Mouse (Mus musculus) G1E (cell line): ENCODE results near the gene Stx4a. TPM values are rescaled to one million over a fixed set of nuclear protein-coding genes. Genes with fewer than 3 reads are reported as not detected.
A peak's percentile ranks its signal among the peaks of the same experiment; 100 is the strongest.
"Not testable (repeated sequence)": the region's sequence is repeated elsewhere in the genome, so short reads cannot be mapped to it uniquely, and the experiment has no call there.

Source experiments
- ATAC-seq: 2 replicates; pipeline ENCODE4 v1.8.0; 2016; ENCODE audit warnings: mild to moderate bottlenecking; ENCODE audit not compliant: insufficient number of reproducible peaks, poor library complexity, low FRiP score, severe bottlenecking; ENCODE audit errors: extremely low read depth
- DNase-seq: peaks from one replicate; pipeline ENCODE4 v3.0.0; 2012; ENCODE audit warnings: low spot score
- H3K27me3 ChIP-seq: 2 replicates; pipeline ENCODE4 v1.6.1; 2012; ENCODE audit warnings: mild to moderate bottlenecking, low read length, inconsistent platforms; ENCODE audit not compliant: insufficient read depth
- H3K36me3 ChIP-seq: replicated peaks from 2 replicates; pipeline ENCODE3; 2012; ENCODE audit warnings: mild to moderate bottlenecking, inconsistent platforms
- H3K4me1 ChIP-seq: 2 replicates; pipeline ENCODE4 v1.6.1; 2012; ENCODE audit warnings: low read depth, low read length, inconsistent platforms, mixed read lengths; ENCODE audit not compliant: insufficient read depth
- H3K4me3 ChIP-seq: 2 replicates; pipeline ENCODE4 v1.5.1; 2012; ENCODE audit warnings: low read depth, mild to moderate bottlenecking, inconsistent platforms, low read length, moderate library complexity, mixed read lengths
- H3K9me3 ChIP-seq: replicated peaks from 2 replicates; pipeline ENCODE4 v1.6.1; 2012; ENCODE audit warnings: inconsistent platforms
- CTCF ChIP-seq: IDR thresholded peaks from 2 replicates; pipeline ENCODE4 v1.5.1; 2012; ENCODE audit warnings: low read depth, low read length, inconsistent platforms, mixed read lengths
- GATA1 ChIP-seq: IDR thresholded peaks from 2 replicates; pipeline ENCODE4 v1.6.1; 2012; ENCODE audit warnings: borderline replicate concordance, low read length, inconsistent platforms, mixed read lengths
- GATA2 ChIP-seq: IDR thresholded peaks from 2 replicates; pipeline ENCODE4 v1.6.1; 2012; ENCODE audit warnings: low read depth, low read length, inconsistent platforms, borderline replicate concordance
- POLR2AphosphoS5 ChIP-seq: IDR thresholded peaks from 2 replicates; pipeline ENCODE4 v1.6.1; 2012; ENCODE audit warnings: low read depth, low read length, inconsistent platforms; ENCODE audit not compliant: insufficient replicate concordance
- TAL1 ChIP-seq: conservative IDR thresholded peaks from 2 replicates; pipeline ENCODE4 v1.6.1; 2012; ENCODE audit warnings: low read depth, low read length, inconsistent platforms, mixed read lengths
- polyA plus RNA-seq: library from polyadenylated mRNA; stranded (reverse); fragments of >175 nt; gene quantifications from 2 replicates; pipeline ENCODE4 v1.2.3, GENCODE M21; 2012
- total RNA-seq, 2 experiments: library from RNA; stranded (forward) in 1 of 2; stranded (reverse) in 1 of 2; fragments of 200-1000 nt in 1 of 2; fragments of >200 nt in 1 of 2; fragmentation: Nextera tagmentation in 1 of 2; gene quantifications; 2 replicates each; pipeline ENCODE4 v1.2.3; 2014 to 2017

Gene Stx4a
- total and polyA plus RNA-seq, 3 experiments: 36.0 to 69.9 (median 55.7) TPM

DNA sequence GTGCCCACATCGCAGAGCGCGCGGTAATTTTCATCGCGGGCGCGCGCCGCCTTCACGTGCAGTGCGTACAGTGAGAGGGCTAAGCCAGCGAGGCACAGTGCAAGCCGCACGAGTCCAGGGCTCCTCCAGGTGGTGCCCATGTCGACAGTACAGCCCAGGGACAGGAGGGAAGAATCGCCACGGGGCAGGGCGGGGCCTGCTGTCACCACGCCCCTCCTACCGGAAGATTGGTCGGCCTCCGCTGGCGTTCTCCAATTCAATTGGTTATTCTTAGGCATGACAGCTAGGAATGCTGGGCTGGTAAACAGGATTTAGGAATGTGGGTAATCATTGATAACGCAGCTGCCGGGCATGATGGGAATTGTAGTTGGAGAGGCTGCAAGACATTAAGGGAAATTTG, 71.3 kb downstream of the Stx4a start, which contains the start of the genes Gm21974 and Vkorc1:
Gene Gm21974, minus strand, starts transcription at position 13 of the 400 bp plus-strand sequence.
Gene Vkorc1, minus strand, starts transcription at position 176 of the 400 bp plus-strand sequence.
- H3K9me3 ChIP-seq: no peaks in the 10 kb centered on the region
- no peak for TF ChIP-seq GATA2
- no peak for TF ChIP-seq GATA1
- no peak for TF ChIP-seq TAL1
- TF ChIP-seq POLR2AphosphoS5: no peak
- no peak for TF ChIP-seq CTCF
- peak; percentile 98 for ATAC-seq
- peak; percentile 95 for DNase-seq
- H3K4me3 ChIP-seq: peak within 1 kb of the TSS; percentile 78
- no peaks in the 10 kb centered on the region for H3K27me3 ChIP-seq
- peaks cover 40% of the 10 kb centered on the region for H3K36me3 ChIP-seq
- peaks cover 54% of the 10 kb centered on the region for H3K4me1 ChIP-seq

DNA sequence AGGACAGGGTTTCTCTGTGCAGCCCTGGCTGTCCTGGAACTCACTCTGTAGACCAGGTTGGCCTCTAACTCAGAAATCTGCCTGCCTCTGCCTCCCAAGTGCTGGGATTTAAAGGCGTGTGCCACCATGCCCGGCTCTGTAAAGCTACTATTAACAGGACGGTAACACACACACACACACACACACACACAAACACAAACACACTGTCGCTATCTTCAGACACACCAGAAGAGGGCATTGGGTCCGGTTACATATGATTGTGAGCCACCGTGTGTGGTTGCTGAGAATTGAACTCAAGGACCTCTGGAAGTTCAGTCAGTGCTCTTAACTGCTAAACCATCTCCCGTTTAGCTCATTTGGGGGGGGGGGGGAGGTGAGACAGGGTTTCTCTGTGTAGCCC, 71.8 kb downstream of the Stx4a start:
- Histone ChIP-seq H3K4me1 (peaks cover 59% of the 10 kb centered on the region), H3K36me3 (peaks cover 36% of the 10 kb centered on the region), H3K4me3 (peak overlapping the region; percentile 78; the same call in 1 of the 2 replicates)
- H3K27me3 ChIP-seq, ATAC-seq, H3K9me3 ChIP-seq, DNase-seq: not testable (repeated sequence)

DNA sequence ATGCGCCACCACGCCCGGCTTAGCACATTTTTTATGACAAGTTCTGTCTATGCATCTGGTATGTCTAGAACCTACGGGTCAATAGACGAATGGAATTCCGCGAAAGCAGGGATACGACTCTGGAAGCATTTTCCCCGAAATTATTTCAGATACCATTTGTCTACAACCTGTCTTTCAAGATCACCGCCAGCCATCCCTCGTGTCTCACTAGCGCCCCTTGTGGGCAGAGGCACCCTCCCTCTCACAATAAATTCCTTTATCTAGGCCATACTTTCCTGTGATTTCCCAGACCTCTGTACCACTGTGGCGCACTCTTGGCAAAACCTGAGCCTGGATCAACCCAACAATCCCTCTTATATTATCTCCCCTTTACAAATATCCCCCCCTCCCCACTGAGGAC, 72.3 kb downstream of the Stx4a start:
- TF ChIP-seq GATA1 (no peak), CTCF (peak; percentile 77)
- Histone ChIP-seq H3K4me1 (peaks cover 59% of the 10 kb centered on the region), H3K9me3 (no peaks in the 10 kb centered on the region), H3K4me3 (no peak overlapping the region; the same call in 1 of the 2 replicates), H3K36me3 (peaks cover 31% of the 10 kb centered on the region), H3K27me3 (no peaks in the 10 kb centered on the region)
- DNase-seq (peak; percentile 50), ATAC-seq (no peak)

DNA sequence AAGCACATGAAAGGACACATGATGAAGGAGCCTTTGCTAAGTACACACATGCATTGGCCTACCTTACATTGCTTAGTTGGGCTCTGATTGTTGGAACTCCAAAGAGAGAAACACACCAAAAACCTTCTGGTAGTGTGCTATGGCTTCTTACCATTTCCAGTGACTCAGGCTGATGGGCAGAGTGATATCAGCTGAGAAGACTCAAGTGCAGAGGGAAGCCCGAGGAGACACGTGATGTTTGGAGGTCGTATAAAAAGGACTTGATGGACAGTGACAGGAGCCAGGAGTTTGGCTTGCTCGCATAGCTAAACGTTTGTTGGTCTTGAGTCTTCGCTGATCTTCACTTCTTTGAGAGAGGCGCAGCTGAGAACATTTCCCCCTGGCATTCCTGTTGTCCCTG, 73.4 kb downstream of the Stx4a start:
- peaks cover 19% of the 10 kb centered on the region for H3K36me3 ChIP-seq
- H3K9me3 ChIP-seq: no peaks in the 10 kb centered on the region
- no peak for DNase-seq
- no peak for ATAC-seq
- TF ChIP-seq GATA1 (no peak), POLR2AphosphoS5 (no peak), CTCF (no peak), TAL1 (no peak), GATA2 (no peak)
- peaks cover 59% of the 10 kb centered on the region for H3K4me1 ChIP-seq
- H3K4me3 ChIP-seq: no peak overlapping the region
- H3K27me3 ChIP-seq: no peaks in the 10 kb centered on the region

DNA sequence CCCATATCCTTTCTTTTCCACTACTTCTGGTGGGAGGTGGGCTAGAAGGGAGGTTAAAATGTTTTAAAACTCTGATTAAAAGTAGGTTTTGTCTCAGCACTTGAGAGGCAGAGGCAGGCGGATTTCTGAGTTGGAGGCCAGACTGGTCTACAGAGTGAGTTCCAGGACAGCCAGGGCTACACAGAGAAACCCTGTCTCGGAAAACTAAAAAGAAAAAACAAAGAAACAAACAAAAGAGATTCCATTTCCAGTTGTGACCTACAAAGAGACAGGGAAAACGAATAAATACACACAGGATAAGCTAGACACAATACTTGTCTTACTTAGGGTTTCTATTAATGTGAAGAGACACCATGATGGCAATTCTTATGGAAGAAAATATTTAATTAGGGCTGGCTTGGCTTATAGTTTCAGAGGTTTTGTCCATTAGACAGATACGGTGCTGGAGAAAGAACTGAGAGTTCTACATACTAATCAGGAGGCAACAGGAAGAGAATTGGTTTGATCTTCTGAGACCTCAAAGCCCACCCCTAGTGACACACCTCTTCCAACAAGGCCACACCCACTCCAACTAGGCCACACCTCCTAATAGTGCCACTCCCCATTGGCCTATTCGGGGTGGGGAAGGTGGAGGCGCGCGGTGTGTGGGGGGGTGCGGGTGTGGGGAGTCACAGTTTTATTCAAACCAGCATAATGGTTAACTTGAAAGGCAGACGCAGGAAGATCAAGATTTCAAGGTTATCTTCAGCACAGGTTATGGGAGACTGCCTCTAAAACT, 74.3 kb downstream of the Stx4a start:
- Histone ChIP-seq H3K4me1 (peaks cover 59% of the 10 kb centered on the region), H3K27me3 (no peaks in the 10 kb centered on the region), H3K36me3 (peaks cover 11% of the 10 kb centered on the region), H3K9me3 (no peaks in the 10 kb centered on the region), H3K4me3 (no peak overlapping the region; the same call in 1 of the 2 replicates)
- DNase-seq (no peak), ATAC-seq (no peak)
- TF ChIP-seq GATA2 (no peak), TAL1 (no peak), POLR2AphosphoS5 (no peak), GATA1 (no peak), CTCF (no peak)

Other genes with a start within 250 kb of the Stx4a start
Only the 20 nearest of the 26 such genes appear.
- gene Bcl7c, start 115.4 kb upstream of the Stx4a start, total RNA-seq (2014; fragmentation: Nextera tagmentation): 18.1 and 38.7 TPM in 2 replicates
- gene Bcl7c, start 115.4 kb upstream of the Stx4a start, total RNA-seq (2017): 28.2 and 36.8 TPM in 2 replicates
- 330 and 397 TPM in 2 replicates for gene Bcl7c, start 115.4 kb upstream of the Stx4a start, polyA plus RNA-seq
- 5.3 and 9.6 TPM in 2 replicates for gene Ctf1, start 111.6 kb upstream of the Stx4a start, total RNA-seq (2014; fragmentation: Nextera tagmentation)
- 0.41 and 2.3 TPM in 2 replicates for gene Ctf1, start 111.6 kb upstream of the Stx4a start, total RNA-seq (2017)
- gene Ctf1, start 111.6 kb upstream of the Stx4a start, polyA plus RNA-seq: 1.7 and 2.2 TPM in 2 replicates
- not detected in 2 replicates for gene Ctf2, start 92.1 kb upstream of the Stx4a start, total RNA-seq (2014; fragmentation: Nextera tagmentation)
- gene Ctf2, start 92.1 kb upstream of the Stx4a start, total RNA-seq (2017): 0.16 TPM in 1 of 2 replicates, not detected in the other
- gene Ctf2, start 92.1 kb upstream of the Stx4a start, polyA plus RNA-seq: not detected in 2 replicates
- gene Fbxl19, start 79.8 kb upstream of the Stx4a start, total RNA-seq (2014; fragmentation: Nextera tagmentation): 6.4 and 6.9 TPM in 2 replicates
- 15.1 and 18.8 TPM in 2 replicates for gene Fbxl19, start 79.8 kb upstream of the Stx4a start, total RNA-seq (2017)
- 54.4 and 58.5 TPM in 2 replicates for gene Fbxl19, start 79.8 kb upstream of the Stx4a start, polyA plus RNA-seq
- gene Orai3, start 54.5 kb upstream of the Stx4a start, total RNA-seq (2014; fragmentation: Nextera tagmentation): 27.4 and 27.7 TPM in 2 replicates
- gene Orai3, start 54.5 kb upstream of the Stx4a start, total RNA-seq (2017): 47.1 and 53.8 TPM in 2 replicates
- gene Orai3, start 54.5 kb upstream of the Stx4a start, polyA plus RNA-seq: 30.2 and 43.1 TPM in 2 replicates
- 104 and 115 TPM in 2 replicates for gene Setd1a, start 47.6 kb upstream of the Stx4a start, total RNA-seq (2014; fragmentation: Nextera tagmentation)
- gene Setd1a, start 47.6 kb upstream of the Stx4a start, total RNA-seq (2017): 9.1 and 10.0 TPM in 2 replicates
- gene Setd1a, start 47.6 kb upstream of the Stx4a start, polyA plus RNA-seq: 103 and 118 TPM in 2 replicates
- 4.7 and 8.4 TPM in 2 replicates for gene Gm49388, start 38.7 kb upstream of the Stx4a start, total RNA-seq (2014; fragmentation: Nextera tagmentation)
- 0.23 TPM in 1 of 2 replicates, not detected in the other for gene Gm49388, start 38.7 kb upstream of the Stx4a start, total RNA-seq (2017)
- 0.12 and 1.1 TPM in 2 replicates for gene Gm49388, start 38.7 kb upstream of the Stx4a start, polyA plus RNA-seq
- gene Hsd3b7, start 23.7 kb upstream of the Stx4a start, total RNA-seq (2014; fragmentation: Nextera tagmentation): 11.2 and 17.2 TPM in 2 replicates
- gene Hsd3b7, start 23.7 kb upstream of the Stx4a start, total RNA-seq (2017): 42.3 and 52.1 TPM in 2 replicates
- gene Hsd3b7, start 23.7 kb upstream of the Stx4a start, polyA plus RNA-seq: 10.6 and 19.7 TPM in 2 replicates
- 0.15 and 0.24 TPM in 2 replicates for gene Stx1b, start 255 bp downstream of the Stx4a start, total RNA-seq (2014; fragmentation: Nextera tagmentation)
- gene Stx1b, start 255 bp downstream of the Stx4a start, total RNA-seq (2017): 0.06 and 0.16 TPM in 2 replicates
- 0.02 and 0.10 TPM in 2 replicates for gene Stx1b, start 255 bp downstream of the Stx4a start, polyA plus RNA-seq
- 46.8 and 58.5 TPM in 2 replicates for gene Zfp646, start 51.9 kb downstream of the Stx4a start, total RNA-seq (2014; fragmentation: Nextera tagmentation)
- 42.1 and 45.0 TPM in 2 replicates for gene Zfp646, start 51.9 kb downstream of the Stx4a start, total RNA-seq (2017)
- gene Zfp646, start 51.9 kb downstream of the Stx4a start, polyA plus RNA-seq: 27.9 and 36.7 TPM in 2 replicates
- gene Zfp668, start 52.5 kb downstream of the Stx4a start, total RNA-seq (2014; fragmentation: Nextera tagmentation): 9.2 and 14.9 TPM in 2 replicates
- 4.2 and 5.7 TPM in 2 replicates for gene Zfp668, start 52.5 kb downstream of the Stx4a start, total RNA-seq (2017)
- 33.9 and 39.5 TPM in 2 replicates for gene Zfp668, start 52.5 kb downstream of the Stx4a start, polyA plus RNA-seq
- gene Prss53, start 66.7 kb downstream of the Stx4a start, total RNA-seq (2014; fragmentation: Nextera tagmentation): 0.58 TPM in 1 of 2 replicates, not detected in the other
- 0.29 and 0.38 TPM in 2 replicates for gene Prss53, start 66.7 kb downstream of the Stx4a start, total RNA-seq (2017)
- gene Prss53, start 66.7 kb downstream of the Stx4a start, polyA plus RNA-seq: 0.76 and 0.80 TPM in 2 replicates
- not detected in 2 replicates for gene Gm21974, start 71.2 kb downstream of the Stx4a start, total RNA-seq (2014; fragmentation: Nextera tagmentation)
- not detected in 2 replicates for gene Gm21974, start 71.2 kb downstream of the Stx4a start, total RNA-seq (2017)
- gene Gm21974, start 71.2 kb downstream of the Stx4a start, polyA plus RNA-seq: not detected in 2 replicates
- 53.0 and 68.8 TPM in 2 replicates for gene Vkorc1, start 71.3 kb downstream of the Stx4a start, total RNA-seq (2014; fragmentation: Nextera tagmentation)
- gene Vkorc1, start 71.3 kb downstream of the Stx4a start, total RNA-seq (2017): 8.9 and 11.0 TPM in 2 replicates
- 12.6 and 16.7 TPM in 2 replicates for gene Vkorc1, start 71.3 kb downstream of the Stx4a start, polyA plus RNA-seq
- gene Bckdk, start 79.8 kb downstream of the Stx4a start, total RNA-seq (2014; fragmentation: Nextera tagmentation): 73.4 and 80.0 TPM in 2 replicates
- gene Bckdk, start 79.8 kb downstream of the Stx4a start, total RNA-seq (2017): 40.4 and 49.2 TPM in 2 replicates
- 114 and 134 TPM in 2 replicates for gene Bckdk, start 79.8 kb downstream of the Stx4a start, polyA plus RNA-seq
- 39.0 and 45.1 TPM in 2 replicates for gene Kat8, start 88.2 kb downstream of the Stx4a start, total RNA-seq (2014; fragmentation: Nextera tagmentation)
- 44.0 and 44.5 TPM in 2 replicates for gene Kat8, start 88.2 kb downstream of the Stx4a start, total RNA-seq (2017)
- 6.8 and 7.4 TPM in 2 replicates for gene Kat8, start 88.2 kb downstream of the Stx4a start, polyA plus RNA-seq
- gene Prss8, start 105.8 kb downstream of the Stx4a start, total RNA-seq (2014; fragmentation: Nextera tagmentation): not detected in 2 replicates
- 0.05 TPM in 1 of 2 replicates, not detected in the other for gene Prss8, start 105.8 kb downstream of the Stx4a start, total RNA-seq (2017)
- gene Prss8, start 105.8 kb downstream of the Stx4a start, polyA plus RNA-seq: not detected in 2 replicates
- gene Prss36, start 122.4 kb downstream of the Stx4a start, total RNA-seq (2014; fragmentation: Nextera tagmentation): 4.0 and 5.4 TPM in 2 replicates
- gene Prss36, start 122.4 kb downstream of the Stx4a start, total RNA-seq (2017): 0.76 and 4.9 TPM in 2 replicates
- gene Prss36, start 122.4 kb downstream of the Stx4a start, polyA plus RNA-seq: 8.5 and 8.9 TPM in 2 replicates
- gene Fus, start 143.2 kb downstream of the Stx4a start, total RNA-seq (2014; fragmentation: Nextera tagmentation): 211 and 218 TPM in 2 replicates
- gene Fus, start 143.2 kb downstream of the Stx4a start, total RNA-seq (2017): 34.6 and 45.5 TPM in 2 replicates
- gene Fus, start 143.2 kb downstream of the Stx4a start, polyA plus RNA-seq: 568 and 604 TPM in 2 replicates
- 2.0 and 2.4 TPM in 2 replicates for gene Pycard, start 169.6 kb downstream of the Stx4a start, total RNA-seq (2014; fragmentation: Nextera tagmentation)
- 3.3 and 3.5 TPM in 2 replicates for gene Pycard, start 169.6 kb downstream of the Stx4a start, total RNA-seq (2017)
- gene Pycard, start 169.6 kb downstream of the Stx4a start, polyA plus RNA-seq: 1.2 and 1.3 TPM in 2 replicates